Mouse (Mus musculus) hindlimb bud, embryonic 11.5 days (tissue): ENCODE data around the gene Ttc23l.
"Not testable (repeated sequence)": the region's sequence is repeated elsewhere in the genome, so short reads cannot be mapped to it uniquely, and the experiment has no call there.

ENCODE experiments used
- DNase-seq: peaks from one replicate; pipeline ENCODE4 v3.0.0-alpha.2; 2012; ENCODE audit warnings: low read depth, low spot score; ENCODE audit errors: extremely low spot score

Gene Ttc23l

GRCm38 (mm10) chr15:10525896-10526295 is 32.6 kb downstream of the Ttc23l start:
- DNase-seq, result no peak

GRCm38 (mm10) chr15:10515166-10515565 is 43.3 kb downstream of the Ttc23l start:
- DNase-seq, result no peak

- DNase-seq, result no peak
These were observed 52.4 kb downstream of the Ttc23l start for GRCm38 (mm10) chr15:10506099-10506498.

GRCm38 (mm10) chr15:10500838-10501719 is 57.4 kb downstream of the Ttc23l start:
- peak; percentile 47 for DNase-seq

- DNase-seq, result no peak
These were observed 58.4 kb downstream of the Ttc23l start for GRCm38 (mm10) chr15:10500035-10500434.

GRCm38 (mm10) chr15:10499593-10499992 is 58.9 kb downstream of the Ttc23l start:
- DNase-seq, result no peak

GRCm38 (mm10) chr15:10496696-10497095 is 61.8 kb downstream of the Ttc23l start:
- not testable (repeated sequence) for DNase-seq

- DNase-seq, result no peak
These were observed 62.5 kb downstream of the Ttc23l start for GRCm38 (mm10) chr15:10495944-10496343.

GRCm38 (mm10) chr15:10490101-10490500 is 68.4 kb downstream of the Ttc23l start:
- DNase-seq, result no peak

- no peak for DNase-seq
These were observed 71.2 kb downstream of the Ttc23l start for GRCm38 (mm10) chr15:10487246-10487645.

- DNase-seq, result no peak
These were observed 72.1 kb downstream of the Ttc23l start for GRCm38 (mm10) chr15:10486365-10486839.

- peak; percentile 83 for DNase-seq
These were observed 72.7 kb downstream of the Ttc23l start, which contains the start of the genes Brix1 and Rad1 for GRCm38 (mm10) chr15:10485484-10486364. Gene Brix1 (minus strand): TSS chr15:10485947. Gene Rad1 (plus strand): TSS chr15:10486018.

- no peak for DNase-seq
These were observed 87.5 kb downstream of the Ttc23l start for GRCm38 (mm10) chr15:10470941-10471340.

- DNase-seq, result no peak
These were observed 88.2 kb downstream of the Ttc23l start, which contains the start of gene Dnajc21 for GRCm38 (mm10) chr15:10470151-10470831. Gene Dnajc21 (minus strand): TSS chr15:10470516.

GRCm38 (mm10) chr15:10469641-10470150 is 88.8 kb downstream of the Ttc23l start:
- DNase-seq, result no peak

- DNase-seq, result no peak
These were observed 89.7 kb downstream of the Ttc23l start for GRCm38 (mm10) chr15:10468761-10469160.

- no peak for DNase-seq
These were observed 93.8 kb downstream of the Ttc23l start for GRCm38 (mm10) chr15:10464678-10465077.

GRCm38 (mm10) chr15:10463555-10463954 is 94.9 kb downstream of the Ttc23l start:
- no peak for DNase-seq

- no peak for DNase-seq
These were observed 97.5 kb downstream of the Ttc23l start for GRCm38 (mm10) chr15:10460986-10461385.
